Mouse (Mus musculus): ENCODE measurements at regions not wholly inside any gene's neighbourhood (a gene's known extent, or its start where the extent isn't known, plus 50 kb on each side); places are given as distances from the start of the nearest gene placed in this dataset.

GRCm38 (mm10) chr9:61699618-61700017 is 214.7 kb downstream of the Rplp1 start:
- ChIA-PET POLR2A (interaction anchor here (0.8 to 1.0 kb wide), 2 partner anchors 10 to 130 kb away, joined by 3 read pairs; no protein-coding TSS in a partner anchor), CTCF (interaction anchor here (1.3 to 1.4 kb wide), 2 partner anchors 9 to 32 kb away, joined by 3 to 7 read pairs; no protein-coding TSS in a partner anchor)
- in situ Hi-C loops (cut with MboI; ENCODE audit: low pct_unique_long_range_greater_than_20kb) = loop anchor here (5.0 to 10.0 kb wide), 4 partner anchors 287 to 805 kb away; partner anchors contain the start of gene Tle3
- TF ChIP-seq CTCF (IDR thresholded peaks at IDR 0.05) = no peak
- H3K27me3 ChIP-seq = no peaks in the 10 kb centered on the region
- DNase-seq (ENCODE audit: low read depth, low spot score) = peak; percentile 77
- ATAC-seq = peak; percentile 33

- ChIA-PET POLR2A (interaction anchor here (0.7 kb wide), 2 partner anchors 283 to 293 kb away, joined by 6 read pairs; no protein-coding TSS in a partner anchor), CTCF (interaction anchor here (0.7 to 1.7 kb wide), 6 partner anchors 11 to 329 kb away, joined by 3 to 4 read pairs (median 3); no protein-coding TSS in a partner anchor)
- peak; percentile 75 for TF ChIP-seq CTCF (IDR thresholded peaks at IDR 0.05)
- no peaks in the 10 kb centered on the region for H3K27me3 ChIP-seq
- in situ Hi-C loops (cut with MboI; ENCODE audit: low pct_unique_long_range_greater_than_20kb) = loop anchor here (5.0 to 10.0 kb wide), 4 partner anchors 286 to 803 kb away; partner anchors contain the start of gene Tle3
- DNase-seq (ENCODE audit: low read depth, low spot score) = no peak
- ATAC-seq = no peak
Measured at GRCm38 (mm10) chr9:61697959-61698358, 216.4 kb downstream of the Rplp1 start.

- H3K27me3 ChIP-seq = no peaks in the 10 kb centered on the region
- in situ Hi-C loops (cut with MboI; ENCODE audit: low pct_unique_long_range_greater_than_20kb) = loop anchor here (5.0 to 10.0 kb wide), 4 partner anchors 285 to 802 kb away; partner anchors contain the start of gene Tle3
Measured at GRCm38 (mm10) chr9:61696831-61697230, 217.5 kb downstream of the Rplp1 start.

DNA sequence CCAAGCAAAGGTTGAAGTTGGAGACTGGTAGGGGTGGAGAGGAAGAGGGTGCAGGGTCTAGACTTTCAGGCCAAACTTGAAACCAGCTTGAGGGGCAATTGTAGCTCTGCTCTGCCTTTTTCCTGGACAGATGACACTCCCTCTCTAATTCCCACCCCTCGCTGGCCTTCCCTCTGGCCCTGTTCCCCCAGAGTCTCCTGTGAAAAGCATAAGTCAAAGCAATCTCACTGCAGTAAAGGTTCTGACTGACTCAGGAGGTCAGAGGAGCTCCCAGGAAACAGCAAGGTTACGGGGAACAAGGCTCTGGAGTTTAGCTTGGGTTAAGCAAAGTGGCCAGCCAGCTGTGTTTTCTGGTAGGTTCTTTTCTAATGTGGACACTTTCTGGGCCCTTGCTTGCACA is 218.5 kb downstream of the Rplp1 start:
- no peak for ATAC-seq
- POLR2A ChIA-PET = interaction anchor here (0.5 to 0.7 kb wide), 3 partner anchors 220 to 326 kb away, joined by 3 to 10 read pairs (median 6); no protein-coding TSS in a partner anchor

More at GRCm38 (mm10) chr9:61696831-61697230, 217.5 kb downstream of the Rplp1 start:
- CTCF ChIA-PET = no interaction called here
- no peak for TF ChIP-seq CTCF (IDR thresholded peaks at IDR 0.05)
- ATAC-seq (no peak), DNase-seq (ENCODE audit: low read depth, low spot score) (no peak)
- POLR2A ChIA-PET = no interaction called here

DNA sequence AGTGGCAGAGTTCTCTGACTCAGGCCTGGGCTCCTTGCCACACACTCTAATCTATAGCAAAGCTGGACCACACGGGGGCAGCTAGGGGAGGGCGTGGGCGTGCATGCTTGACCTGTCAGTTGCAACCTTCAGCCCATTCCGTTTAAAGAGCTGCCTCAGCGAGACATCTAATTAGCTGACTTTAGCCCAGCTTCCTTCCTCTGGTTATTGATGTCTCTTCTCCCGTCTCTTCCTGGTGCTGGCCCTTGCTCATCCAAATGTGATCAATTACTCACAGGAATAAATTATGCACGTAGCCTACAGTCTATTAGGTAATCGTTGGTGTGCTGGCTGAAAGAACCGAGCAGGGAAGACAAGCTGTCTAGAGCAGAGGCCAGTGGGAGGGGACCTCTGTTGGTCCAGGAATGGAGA is 219.0 kb downstream of the Rplp1 start:
- CTCF ChIA-PET = interaction anchor here (1.0 to 1.6 kb wide), 4 partner anchors 14 to 291 kb away, joined by 3 to 6 read pairs (median 4); no protein-coding TSS in a partner anchor
- ATAC-seq = peak; percentile 59
- no peaks in the 10 kb centered on the region for H3K27me3 ChIP-seq
- peak; percentile 62 for DNase-seq (ENCODE audit: low read depth, low spot score)
- POLR2A ChIA-PET = interaction anchor here (0.5 to 0.7 kb wide), 3 partner anchors 220 to 325 kb away, joined by 3 to 10 read pairs (median 6); no protein-coding TSS in a partner anchor
- in situ Hi-C loops (cut with MboI; ENCODE audit: low pct_unique_long_range_greater_than_20kb) = loop anchor here (5.0 to 10.0 kb wide), 4 partner anchors 283 to 801 kb away; partner anchors contain the start of gene Tle3
- TF ChIP-seq CTCF (IDR thresholded peaks at IDR 0.05) = peak; percentile 67

More for the DNA sequence above, 218.5 kb downstream of the Rplp1 start:
- CTCF ChIA-PET = interaction anchor here (0.8 to 1.6 kb wide), 4 partner anchors 28 to 292 kb away, joined by 3 to 6 read pairs (median 4); no protein-coding TSS in a partner anchor
- no peak for DNase-seq (ENCODE audit: low read depth, low spot score)
- in situ Hi-C loops (cut with MboI; ENCODE audit: low pct_unique_long_range_greater_than_20kb) = loop anchor here (5.0 to 10.0 kb wide), 4 partner anchors 284 to 801 kb away; partner anchors contain the start of gene Tle3
- TF ChIP-seq CTCF (IDR thresholded peaks at IDR 0.05) = no peak
- H3K27me3 ChIP-seq = no peaks in the 10 kb centered on the region

GRCm38 (mm10) chr9:61694206-61694605 is 220.1 kb downstream of the Rplp1 start:
- ChIA-PET CTCF (interaction anchor here (1.2 to 1.4 kb wide), 2 partner anchors 13 to 17 kb away, joined by 3 read pairs; no protein-coding TSS in a partner anchor), POLR2A (interaction anchor here (1.1 kb wide), 1 partner anchor 17 kb away, joined by 3 read pairs; no protein-coding TSS in a partner anchor)
- no peaks in the 10 kb centered on the region for H3K27me3 ChIP-seq
- ATAC-seq (no peak), DNase-seq (ENCODE audit: low read depth, low spot score) (no peak)
- in situ Hi-C loops (cut with MboI; ENCODE audit: low pct_unique_long_range_greater_than_20kb) = loop anchor here (10.0 kb wide), 1 partner anchor 799 kb away; no protein-coding TSS in a partner anchor
- TF ChIP-seq CTCF (IDR thresholded peaks at IDR 0.05) = no peak

DNA sequence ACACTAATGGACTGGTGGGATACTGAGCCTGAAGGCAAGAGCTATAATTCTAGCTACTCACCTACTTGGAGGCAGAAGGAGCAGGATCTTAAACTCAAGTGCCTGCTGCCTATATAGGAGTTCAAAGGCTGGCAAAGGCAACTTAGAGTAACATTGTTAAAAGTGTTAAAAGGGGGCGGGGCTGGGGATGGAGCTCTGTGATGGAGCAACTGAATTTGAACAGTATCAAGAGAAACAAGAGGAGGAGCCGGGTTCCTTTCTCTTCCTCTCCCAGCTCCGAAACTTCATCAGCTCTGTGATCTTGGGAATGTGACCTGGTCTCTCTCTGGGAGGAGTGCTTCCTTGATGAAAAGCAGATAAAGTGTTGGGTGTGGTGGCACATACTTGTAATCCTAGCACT is 223.6 kb downstream of the Rplp1 start:
- CTCF ChIA-PET = no interaction called here
- POLR2A ChIA-PET = no interaction called here
- no peak for TF ChIP-seq CTCF (IDR thresholded peaks at IDR 0.05)
- no peak for ATAC-seq
- no peaks in the 10 kb centered on the region for H3K27me3 ChIP-seq
- no peak for DNase-seq (ENCODE audit: low read depth, low spot score)
- in situ Hi-C loops (cut with MboI; ENCODE audit: low pct_unique_long_range_greater_than_20kb) = loop anchor here (10.0 kb wide), 1 partner anchor 796 kb away; no protein-coding TSS in a partner anchor

DNA sequence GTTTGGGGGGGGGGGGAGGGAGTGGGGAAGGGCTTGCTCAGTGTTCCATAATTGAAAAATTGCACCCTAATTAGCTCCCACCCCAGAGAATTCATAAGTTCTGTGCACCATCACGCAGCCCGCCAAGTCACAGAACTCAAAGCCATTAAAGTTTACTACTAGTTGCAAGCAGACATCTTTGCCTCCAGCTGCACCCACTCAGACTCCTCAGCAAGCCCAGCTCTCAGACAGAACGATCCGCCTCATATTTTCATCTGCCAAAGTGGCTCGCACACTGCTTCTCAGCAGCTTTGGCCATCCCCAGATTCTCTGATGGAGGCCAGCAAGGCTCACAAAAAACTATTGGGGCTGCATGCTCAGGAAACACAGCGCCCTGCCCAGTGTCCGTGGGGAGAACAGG is 224.4 kb downstream of the Rplp1 start:
- no peaks in the 10 kb centered on the region for H3K27me3 ChIP-seq
- no peak for TF ChIP-seq CTCF (IDR thresholded peaks at IDR 0.05)
- POLR2A ChIA-PET = no interaction called here
- CTCF ChIA-PET = interaction anchor here (1.5 kb wide), 1 partner anchor 11 kb away, joined by 3 read pairs; no protein-coding TSS in a partner anchor
- no peak for ATAC-seq
- DNase-seq (ENCODE audit: low read depth, low spot score) = no peak
- in situ Hi-C loops (cut with MboI; ENCODE audit: low pct_unique_long_range_greater_than_20kb) = loop anchor here (10.0 kb wide), 1 partner anchor 795 kb away; no protein-coding TSS in a partner anchor

DNA sequence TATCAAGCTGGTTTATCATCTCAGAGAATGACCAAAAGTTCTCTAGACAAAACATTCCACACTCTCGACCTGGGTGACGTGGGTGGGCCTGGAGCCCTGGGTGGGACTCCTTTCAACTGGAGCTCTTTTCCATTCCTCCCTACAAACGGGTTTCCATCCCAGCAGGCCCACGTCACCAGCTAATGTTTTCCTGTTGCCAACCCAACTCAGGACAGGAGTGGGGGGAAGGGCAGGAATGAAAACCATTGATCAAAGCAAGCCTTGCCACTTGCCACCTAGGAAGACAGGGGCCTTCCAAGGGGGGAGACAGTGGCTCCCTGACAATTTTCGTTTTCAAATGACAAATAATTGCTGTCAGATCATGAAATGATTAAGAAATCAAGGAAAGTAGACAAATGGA is 224.8 kb downstream of the Rplp1 start:
- H3K27me3 ChIP-seq = no peaks in the 10 kb centered on the region
- POLR2A ChIA-PET = no interaction called here
- in situ Hi-C loops (cut with MboI; ENCODE audit: low pct_unique_long_range_greater_than_20kb) = no loop called here
- CTCF ChIA-PET = interaction anchor here (1.5 kb wide), 1 partner anchor 11 kb away, joined by 3 read pairs; no protein-coding TSS in a partner anchor
- ATAC-seq (no peak), DNase-seq (ENCODE audit: low read depth, low spot score) (no peak)
- no peak for TF ChIP-seq CTCF (IDR thresholded peaks at IDR 0.05)

DNA sequence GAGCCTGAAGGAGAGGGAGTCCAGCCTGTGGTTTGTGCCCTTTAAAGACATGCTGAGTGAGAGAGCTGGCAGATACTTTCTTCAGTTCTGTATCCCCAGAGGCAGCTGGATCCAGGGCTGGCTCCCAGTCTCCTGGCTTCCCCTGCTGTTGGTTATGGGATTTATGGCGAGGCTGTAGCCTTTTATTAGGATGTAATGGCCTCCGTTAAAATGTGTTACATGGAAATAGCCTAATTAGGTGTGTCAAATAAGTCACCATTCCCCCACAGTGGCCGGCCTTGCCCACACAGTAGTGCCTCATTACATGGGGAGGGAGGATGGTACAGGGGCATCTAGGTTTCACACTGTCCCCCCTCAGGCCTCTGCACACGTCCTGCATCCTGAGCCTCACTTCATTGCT is 230.8 kb downstream of the Rplp1 start:
- ATAC-seq (no peak), DNase-seq (ENCODE audit: low read depth, low spot score) (no peak)
- CTCF ChIA-PET = no interaction called here
- in situ Hi-C loops (cut with MboI; ENCODE audit: low pct_unique_long_range_greater_than_20kb) = no loop called here
- no peak for TF ChIP-seq CTCF (IDR thresholded peaks at IDR 0.05)
- no peaks in the 10 kb centered on the region for H3K27me3 ChIP-seq
- POLR2A ChIA-PET = interaction anchor here (0.7 kb wide), 1 partner anchor 1260 kb away, joined by 4 read pairs; no protein-coding TSS in a partner anchor
